Mouse (Mus musculus): ENCODE data around the gene Lrmda.

Lrmda gene

GRCm38 (mm10) chr14:22902116-22902515, 882.6 kb downstream of the Lrmda start:
- DNase-seq (ENCODE audit: low read depth): no peak

DNA sequence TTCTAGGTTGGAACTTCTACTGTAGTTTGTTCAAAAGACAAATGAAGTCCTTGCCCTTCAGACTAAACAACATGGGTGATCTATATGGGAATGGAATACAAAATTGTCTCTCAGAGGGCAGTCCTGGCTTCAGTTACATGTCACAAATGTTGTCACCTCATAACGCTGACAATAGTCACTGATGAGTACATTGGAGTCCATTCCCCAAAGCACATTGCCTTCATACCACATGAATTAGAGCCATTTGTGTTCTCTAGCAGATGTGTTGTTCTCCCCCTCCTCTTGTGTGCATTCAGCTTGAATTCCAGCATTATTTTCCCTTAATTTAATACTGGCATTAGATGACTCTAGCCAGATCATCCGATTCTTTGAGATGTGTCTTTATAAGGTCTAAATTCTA, 883.4 kb downstream of the Lrmda start:
- no peak for DNase-seq (ENCODE audit: low read depth)

GRCm38 (mm10) chr14:22905741-22906667, 886.5 kb downstream of the Lrmda start:
- no peak for DNase-seq (ENCODE audit: low read depth)

- DNase-seq (ENCODE audit: low read depth): no peak
These were observed 887.2 kb downstream of the Lrmda start for GRCm38 (mm10) chr14:22906716-22907115.

GRCm38 (mm10) chr14:22907221-22907620, 887.7 kb downstream of the Lrmda start:
- no peak for DNase-seq (ENCODE audit: low read depth)

DNA sequence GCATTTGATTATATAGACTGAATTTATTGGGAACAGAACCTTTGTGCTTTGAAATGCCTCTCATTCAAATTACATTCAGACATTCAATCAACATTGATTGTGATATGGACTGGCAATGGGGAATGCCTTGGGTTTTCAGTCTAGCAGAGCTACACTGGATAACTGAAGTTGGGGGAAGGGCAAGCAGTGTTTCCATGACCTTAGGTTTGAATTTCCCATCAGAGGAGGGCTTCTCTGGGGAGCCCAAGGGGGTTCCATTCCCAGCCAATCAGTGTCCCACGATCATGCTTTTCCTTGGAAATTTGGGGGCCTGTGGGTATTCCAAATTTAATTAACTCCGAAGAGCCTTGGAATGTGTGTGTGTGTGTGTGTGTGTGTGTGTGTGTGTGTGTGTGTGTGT, 888.5 kb downstream of the Lrmda start:
- no peak for DNase-seq (ENCODE audit: low read depth)

GRCm38 (mm10) chr14:22915463-22915862, 896.0 kb downstream of the Lrmda start:
- DNase-seq (ENCODE audit: low read depth): no peak

- DNase-seq (ENCODE audit: low read depth): no peak
These were observed 899.0 kb downstream of the Lrmda start for GRCm38 (mm10) chr14:22918499-22918898.

- DNase-seq (ENCODE audit: low read depth): no peak
These were observed 899.4 kb downstream of the Lrmda start for GRCm38 (mm10) chr14:22918931-22919330.

DNA sequence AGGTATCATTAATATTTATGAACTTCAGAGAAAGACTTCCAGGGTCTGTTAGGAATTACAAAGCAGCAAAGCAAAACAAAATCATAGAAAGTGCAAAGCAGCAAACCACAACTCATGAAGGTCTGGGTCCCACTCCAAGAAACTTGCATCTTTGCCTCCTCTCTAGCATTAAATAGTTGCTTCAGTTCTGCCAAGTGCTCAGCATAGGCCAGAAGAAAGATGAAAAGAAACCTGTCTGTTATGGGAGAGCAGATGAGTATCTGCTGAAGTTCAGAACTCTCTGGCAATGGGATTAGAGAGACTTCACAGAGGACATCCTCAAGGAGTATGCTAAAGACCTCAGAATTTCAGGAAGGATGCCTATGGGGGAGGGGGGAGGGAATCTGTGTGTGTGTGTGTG, 901.6 kb downstream of the Lrmda start:
- DNase-seq (ENCODE audit: low read depth): no peak

DNA sequence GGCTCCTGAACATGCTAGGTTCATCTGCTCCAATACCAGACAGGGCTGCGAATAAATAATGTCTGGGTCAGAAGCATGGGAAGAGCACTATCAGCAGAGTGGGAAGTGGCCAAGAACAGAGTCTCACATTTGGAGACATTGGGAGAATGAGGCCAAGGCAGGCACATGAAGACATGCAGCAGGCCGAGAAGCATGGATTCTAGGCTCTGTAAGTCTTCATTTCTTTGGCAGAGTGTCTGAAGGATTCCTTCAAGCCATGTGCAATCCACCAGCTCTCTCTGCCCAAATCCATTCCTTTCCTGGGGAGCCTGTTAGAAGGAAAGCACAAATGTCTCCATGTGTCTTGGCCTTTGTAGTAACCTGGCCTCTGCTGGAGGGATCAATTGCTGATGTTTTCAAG, 902.3 kb downstream of the Lrmda start:
- no peak for DNase-seq (ENCODE audit: low read depth)

DNA sequence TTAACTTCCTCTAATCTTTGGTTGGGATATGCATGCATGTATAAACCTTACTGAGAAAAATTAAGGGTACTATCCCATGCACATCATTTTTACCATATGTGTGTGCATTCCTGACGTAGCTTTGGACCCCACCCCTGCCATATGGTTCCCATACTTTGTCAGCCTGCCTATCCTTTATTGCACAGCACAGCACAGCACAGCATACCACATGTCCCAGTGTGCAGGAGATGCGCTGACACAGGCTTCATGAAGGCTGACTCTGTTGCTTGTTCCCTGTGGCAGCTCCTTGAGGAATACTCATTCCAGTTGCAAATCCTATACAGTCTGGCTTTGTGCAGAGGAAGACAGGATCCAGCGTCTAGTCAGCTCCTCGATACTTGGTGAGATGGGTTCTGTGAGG, 903.1 kb downstream of the Lrmda start:
- DNase-seq (ENCODE audit: low read depth): no peak

GRCm38 (mm10) chr14:22923251-22923650, 903.7 kb downstream of the Lrmda start:
- no peak for DNase-seq (ENCODE audit: low read depth)

GRCm38 (mm10) chr14:22928263-22928662, 908.8 kb downstream of the Lrmda start:
- DNase-seq (ENCODE audit: low read depth): no peak

DNA sequence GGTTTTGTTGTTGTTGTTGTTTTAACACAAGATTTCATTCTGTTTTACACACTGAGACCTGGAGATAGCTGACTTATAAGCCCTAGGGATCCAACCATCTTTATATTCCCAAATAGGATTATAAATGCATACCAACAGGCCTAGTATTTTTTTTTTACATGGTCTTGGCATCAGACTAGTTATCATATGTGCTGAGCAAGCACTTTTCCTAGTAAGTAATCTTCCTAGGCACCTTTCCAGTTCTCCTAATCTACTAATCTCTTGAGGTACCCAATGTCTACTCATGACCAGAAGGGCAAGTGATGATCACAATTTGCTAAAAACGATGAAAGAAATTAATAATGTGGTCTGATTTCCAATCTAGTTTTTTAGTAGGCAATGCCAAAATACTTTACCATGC, 909.2 kb downstream of the Lrmda start:
- no peak for DNase-seq (ENCODE audit: low read depth)

GRCm38 (mm10) chr14:22929585-22929984, 910.1 kb downstream of the Lrmda start:
- no peak for DNase-seq (ENCODE audit: low read depth)

DNA sequence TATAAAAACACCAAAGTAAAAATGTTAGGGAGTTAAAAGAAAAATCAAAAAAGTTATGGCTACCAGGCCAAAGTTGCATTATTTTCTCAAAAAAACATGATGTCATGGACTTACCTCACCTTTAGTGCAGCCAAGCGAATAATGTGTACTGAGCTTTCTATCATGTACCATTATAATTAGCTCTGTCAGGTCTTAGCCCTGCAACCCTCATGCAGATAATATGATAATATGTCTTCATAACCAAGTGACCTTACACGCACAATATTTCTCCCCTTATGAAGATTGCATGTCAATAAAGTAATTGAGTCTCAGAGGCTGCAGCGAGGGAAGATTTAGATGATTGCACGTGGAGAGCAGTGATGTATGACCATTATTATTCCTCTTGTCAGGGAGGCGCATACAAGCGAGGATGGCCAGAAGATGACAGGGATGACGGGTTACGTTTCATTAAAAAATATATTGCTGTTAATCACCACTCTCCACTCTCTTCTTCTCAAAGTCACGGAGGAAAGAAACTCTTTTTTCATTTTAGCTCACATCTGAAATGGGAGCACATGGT, 911.1 kb downstream of the Lrmda start:
- no peak for DNase-seq (ENCODE audit: low read depth)

DNA sequence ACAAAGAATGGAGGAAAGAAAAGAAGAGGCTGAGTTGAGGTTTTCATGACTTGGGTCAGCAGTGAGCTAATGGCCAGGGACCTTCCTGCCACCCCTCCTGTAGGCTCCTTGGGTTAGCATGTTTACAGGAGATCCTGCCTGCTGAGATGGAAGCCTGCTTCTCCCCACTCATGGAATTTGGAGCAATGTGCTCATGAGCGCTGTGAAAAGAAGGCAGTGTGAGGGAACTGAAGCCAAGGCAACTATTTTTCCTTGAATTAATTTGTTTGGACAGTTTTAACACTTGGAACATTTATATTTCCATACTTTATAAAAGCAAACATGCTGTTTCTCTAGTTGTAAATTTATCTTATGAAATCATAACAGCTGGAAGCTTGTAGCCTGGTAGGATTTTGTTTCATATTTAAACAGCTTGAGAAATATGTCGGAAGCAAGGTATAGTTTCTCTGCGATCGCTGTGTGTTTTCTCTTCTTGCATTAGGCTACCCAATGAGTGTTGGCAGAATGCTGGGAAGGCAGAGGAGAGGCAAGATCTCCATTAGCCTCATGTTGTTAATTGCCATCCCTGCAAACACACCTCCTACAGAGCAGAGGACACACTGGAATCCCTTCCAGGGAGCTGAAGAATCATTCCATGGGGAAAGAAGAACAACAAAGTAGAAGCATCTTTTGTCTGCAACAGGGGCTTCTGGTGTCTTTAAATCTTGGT, 911.8 kb downstream of the Lrmda start:
- no peak for DNase-seq (ENCODE audit: low read depth)

GRCm38 (mm10) chr14:22936701-22937100, 917.2 kb downstream of the Lrmda start:
- no peak for DNase-seq (ENCODE audit: low read depth)

GRCm38 (mm10) chr14:22940576-22940975, 921.1 kb downstream of the Lrmda start:
- DNase-seq (ENCODE audit: low read depth): no peak

GRCm38 (mm10) chr14:22942569-22942968, 923.1 kb downstream of the Lrmda start:
- no peak for DNase-seq (ENCODE audit: low read depth)

GRCm38 (mm10) chr14:22949466-22949865, 930.0 kb downstream of the Lrmda start:
- DNase-seq (ENCODE audit: low read depth): no peak

GRCm38 (mm10) chr14:22952981-22953380, 933.5 kb downstream of the Lrmda start:
- DNase-seq (ENCODE audit: low read depth): no peak

Data from induced T-regulatory cell, adult 2 months (primary cell).